16 mouse cellular contexts compared by ENCODE assay signal in the genomic region with DNA sequence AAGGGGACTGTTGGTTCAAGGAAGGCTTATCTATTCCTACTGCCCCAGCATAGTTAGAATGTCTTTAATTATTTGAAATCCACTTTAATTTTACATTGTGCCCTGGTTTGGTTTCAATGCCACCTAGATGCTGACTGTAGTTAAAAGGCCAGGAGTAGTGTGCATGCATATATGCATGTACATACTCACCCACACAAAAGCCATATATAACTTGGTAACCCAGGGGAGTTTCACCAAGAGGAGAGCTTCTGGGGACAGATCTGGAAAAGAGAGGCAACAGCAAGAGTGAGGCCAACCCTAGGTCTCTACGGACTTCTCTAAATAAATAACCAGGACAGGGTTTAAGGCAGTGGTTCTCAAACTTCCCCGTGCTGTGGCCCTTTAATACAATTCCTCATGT.
"Had no signal": no experiment of that assay in that cellular context is flagged by ENCODE, and none has a peak within 500 bp of the region (broad histone marks: within the 10 kb centered on the region; RNA-seq: fewer than 3 reads in every experiment).

No protein-coding gene starts in this region.

- DNase-seq: left cerebral cortex, postnatal 4 days; liver; liver, embryonic 13.5 days; liver, postnatal 0 days; lung, adult 18-20 months; lung, adult 2 months; lung, postnatal 10 days; lung, postnatal 14 days; lung, postnatal 36 days; lung, postnatal 4 days; midbrain, embryonic 14.5 days had no signal

- ATAC-seq: liver, embryonic 12.5 days; liver, postnatal 0 days; lung, postnatal 0 days; midbrain, embryonic 13.5 days; midbrain, embryonic 15.5 days; midbrain, embryonic 16.5 days had no signal
